Mouse (Mus musculus) heart, adult 18-20 months (tissue): ENCODE data around the gene Tbx15. TPM values are rescaled to one million over a fixed set of nuclear protein-coding genes. Genes with fewer than 3 reads are reported as not detected.
A peak's percentile ranks its signal among the peaks of the same experiment; 100 is the strongest.

Experiments
- DNase-seq, 2 experiments: peaks; one replicate each; pipeline ENCODE4 v3.0.0; 2021 to 2022; ENCODE audit warnings: mixed read lengths in 1 of 2
- long read RNA-seq, 2 experiments: library from polyadenylated mRNA; stranded (forward); transcript quantifications; one replicate each; pipeline ENCODE4 v2.0.0; 2021
- total RNA-seq, 2 experiments: library from RNA; stranded (reverse); gene quantifications; 2 replicates each; pipeline ENCODE4 v1.2.3; 2021

The Tbx15 gene
- under 1 TPM; 0.27 to 0.41 TPM for total RNA-seq
- long read RNA-seq, experiment 1 = 0 reads
- long read RNA-seq, experiment 2 = 0 reads

- DNase-seq = no peak
These were observed at the start of gene Tbx15 for GRCm38 (mm10) chr3:99240213-99240720. Tbx15 (plus strand) TSS chr3:99240381.

GRCm38 (mm10) chr3:99193576-99193975 lies 46.6 kb upstream of the Tbx15 start:
- no peak for DNase-seq

- no peak for DNase-seq
These were observed 36.9 kb upstream of the Tbx15 start for GRCm38 (mm10) chr3:99203331-99203730.

- no peak for DNase-seq
These were observed 31.8 kb upstream of the Tbx15 start for GRCm38 (mm10) chr3:99208416-99208815.

GRCm38 (mm10) chr3:99211105-99211698 lies 29.0 kb upstream of the Tbx15 start:
- DNase-seq = no peak

GRCm38 (mm10) chr3:99227807-99228206 lies 12.4 kb upstream of the Tbx15 start:
- no peak for DNase-seq

- peak in 1 of 2 experiments; percentile 82 for DNase-seq
These were observed 6.5 kb upstream of the Tbx15 start for GRCm38 (mm10) chr3:99233393-99234318.

GRCm38 (mm10) chr3:99234319-99234869 lies 5.8 kb upstream of the Tbx15 start:
- DNase-seq = no peak

GRCm38 (mm10) chr3:99235116-99235803 lies 4.9 kb upstream of the Tbx15 start:
- DNase-seq = no peak

- DNase-seq = no peak
These were observed 4.1 kb upstream of the Tbx15 start for GRCm38 (mm10) chr3:99235804-99236755.

- no peak for DNase-seq
These were observed 1.5 kb upstream of the Tbx15 start for GRCm38 (mm10) chr3:99238691-99239090.

GRCm38 (mm10) chr3:99239301-99240045 lies 708 bp upstream of the Tbx15 start:
- no peak for DNase-seq

- DNase-seq = peak in 1 of 2 experiments; percentile 38
These were observed 894 bp downstream of the Tbx15 start for GRCm38 (mm10) chr3:99240811-99241738.

- DNase-seq = no peak
These were observed 2.3 kb downstream of the Tbx15 start for GRCm38 (mm10) chr3:99242481-99242880.

GRCm38 (mm10) chr3:99245341-99245740 lies 5.2 kb downstream of the Tbx15 start:
- DNase-seq = no peak

GRCm38 (mm10) chr3:99246629-99247028 lies 6.4 kb downstream of the Tbx15 start:
- DNase-seq = no peak

- no peak for DNase-seq
These were observed 7.4 kb downstream of the Tbx15 start for GRCm38 (mm10) chr3:99247586-99247985.

GRCm38 (mm10) chr3:99247996-99248801 lies 8.0 kb downstream of the Tbx15 start:
- peak in 1 of 2 experiments; percentile 9 for DNase-seq
